In the genomic region with DNA sequence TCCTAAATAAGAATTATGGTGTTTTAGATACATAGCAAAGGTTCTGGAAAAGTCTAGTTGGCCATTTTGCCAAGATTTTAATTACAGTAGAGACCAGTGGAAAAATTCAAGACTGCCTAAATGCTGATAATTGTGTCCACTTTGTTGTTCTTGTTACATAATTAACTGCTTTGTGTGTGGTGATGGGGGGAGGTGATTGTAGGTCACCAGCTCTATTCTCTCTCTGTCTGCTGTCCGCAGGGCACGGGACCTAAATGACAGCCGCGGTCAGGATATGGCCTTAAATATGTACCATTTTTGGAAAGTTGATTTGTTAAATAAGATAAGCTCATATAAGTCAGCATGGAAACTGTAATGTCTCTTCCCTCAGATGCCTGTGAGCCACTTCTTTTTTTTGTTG, we compare ENCODE assay signal across 9 mouse cellular contexts. TPM values are rescaled to one million over a fixed set of nuclear protein-coding genes. Genes with fewer than 3 reads are reported as not detected.
DNase-seq lines count a peak whose midpoint lies in the region; ATAC-seq lines count a peak whose summit lies in the region.
"Had no signal": no experiment of that assay in that cellular context is flagged by ENCODE, and none has a peak within 500 bp of the region (broad histone marks: within the 10 kb centered on the region; RNA-seq: fewer than 3 reads in every experiment).

No protein-coding gene starts in this region.

- H3K27me3 ChIP-seq in megakaryocyte, embryonic 14.5 days (replicated peaks) = no peaks in the 10 kb centered on the region
- no peaks in the 10 kb centered on the region for H3K27me3 ChIP-seq in forebrain, embryonic 12.5 days
- H3K27me3 ChIP-seq in limb, embryonic 13.5 days = no peaks in the 10 kb centered on the region
- H3K27me3 ChIP-seq in stomach, embryonic 15.5 days (replicated peaks) = no peaks in the 10 kb centered on the region

- 57% methylated on average over 4 of the region's 4 CpGs for WGBS in forebrain, embryonic 12.5 days
- 89% methylated on average over 4 of the region's 4 CpGs for WGBS in limb, embryonic 13.5 days
- WGBS in stomach, embryonic 15.5 days = 75% methylated on average over 4 of the region's 4 CpGs

- H3K9me3 ChIP-seq in megakaryocyte, embryonic 14.5 days = no peaks in the 10 kb centered on the region
- no peaks in the 10 kb centered on the region for H3K9me3 ChIP-seq in forebrain, embryonic 12.5 days
- H3K9me3 ChIP-seq in limb, embryonic 13.5 days = no peaks in the 10 kb centered on the region
- no peaks in the 10 kb centered on the region for H3K9me3 ChIP-seq in stomach, embryonic 15.5 days

- H3K4me1 ChIP-seq in megakaryocyte, embryonic 14.5 days = peaks cover 62% of the 10 kb centered on the region
- H3K4me1 ChIP-seq in forebrain, embryonic 12.5 days = peaks cover 40% of the 10 kb centered on the region
- H3K4me1 ChIP-seq in limb, embryonic 13.5 days = peaks cover 40% of the 10 kb centered on the region
- peaks cover 5% of the 10 kb centered on the region; the same call in 1 of the 2 replicates for H3K4me1 ChIP-seq in stomach, embryonic 15.5 days

- no peak for DNase-seq in urinary bladder, postnatal 25 days (ENCODE audit: low spot score)
- DNase-seq in spleen, postnatal 36 days (ENCODE audit: low spot score in 2 of 2) = no peak
- DNase-seq: cerebellum, adult 8-10 months; gastrocnemius, postnatal 10 days had no signal

- ATAC-seq in megakaryocyte, adult 5-6 weeks (ENCODE audit: poor library complexity, severe bottlenecking) = no peak
- ATAC-seq in forebrain, embryonic 12.5 days (ENCODE audit: low FRiP score) = no peak
- ATAC-seq in limb, embryonic 13.5 days (ENCODE audit: low FRiP score, low read depth) = no peak
- no peak for ATAC-seq in stomach, embryonic 15.5 days (ENCODE audit: insufficient read depth, low FRiP score, low read depth)

- no peak overlapping the region for H3K27ac ChIP-seq in forebrain, embryonic 12.5 days
- H3K27ac ChIP-seq in limb, embryonic 13.5 days = no peak overlapping the region
- no peak overlapping the region for H3K27ac ChIP-seq in stomach, embryonic 15.5 days

- H3K4me3 ChIP-seq in megakaryocyte, embryonic 14.5 days (replicated peaks) = peak overlapping the region; percentile 65
- no peak overlapping the region for H3K4me3 ChIP-seq in forebrain, embryonic 12.5 days (replicated peaks)
- no peak overlapping the region; the same call in 1 of the 2 replicates for H3K4me3 ChIP-seq in limb, embryonic 13.5 days
- H3K4me3 ChIP-seq in stomach, embryonic 15.5 days (replicated peaks) = no peak overlapping the region

- peaks cover 18% of the 10 kb centered on the region for H3K36me3 ChIP-seq in megakaryocyte, embryonic 14.5 days (replicated peaks; ENCODE audit: low read length)
- peaks cover 14% of the 10 kb centered on the region for H3K36me3 ChIP-seq in forebrain, embryonic 12.5 days (replicated peaks)
- peaks cover 17% of the 10 kb centered on the region for H3K36me3 ChIP-seq in limb, embryonic 13.5 days
- H3K36me3 ChIP-seq in stomach, embryonic 15.5 days = no peaks in the 10 kb centered on the region

- peak overlapping the region; percentile 84 for H3K4me2 ChIP-seq in forebrain, embryonic 12.5 days
- peak overlapping the region; percentile 75 for H3K4me2 ChIP-seq in limb, embryonic 13.5 days (replicated peaks)
- peak overlapping the region; percentile 81; the same call in 1 of the 2 replicates for H3K4me2 ChIP-seq in stomach, embryonic 15.5 days

- no peak overlapping the region for H3K9ac ChIP-seq in forebrain, embryonic 12.5 days
- H3K9ac ChIP-seq in limb, embryonic 13.5 days = no peak overlapping the region
- H3K9ac ChIP-seq in stomach, embryonic 15.5 days = no peak overlapping the region

RNA-seq across cellular contexts. Expression of a gene that starts 1.5 kb away (rescaled TPM):
- 17.0 and 25.2 TPM in 2 replicates for polyA plus RNA-seq in megakaryocyte, embryonic 14.5 days (2012; ENCODE audit: insufficient read depth, low replicate concordance)
- 32.5 and 35.1 TPM in 2 replicates for total RNA-seq in megakaryocyte, adult 5-6 weeks (2015)
- 35.4 and 36.5 TPM in 2 replicates for total RNA-seq in megakaryocyte, adult 5-6 weeks (2017)
- 43.8 and 45.0 TPM in 2 replicates for polyA plus RNA-seq in forebrain, embryonic 12.5 days (2016; fragmentation: Nextera tagmentation; extraction: Ambion mirVana)
- 49.0 and 49.8 TPM in 2 replicates for polyA plus RNA-seq in limb, embryonic 13.5 days (2015; fragmentation: Nextera tagmentation; extraction: Ambion mirVana)
- polyA plus RNA-seq in stomach, embryonic 15.5 days (2015; fragmentation: Nextera tagmentation; extraction: Ambion mirVana) = 41.2 and 46.2 TPM in 2 replicates

RNA-seq across cellular contexts. Expression of a gene that starts 1.8 kb away (rescaled TPM):
- polyA plus RNA-seq in megakaryocyte, embryonic 14.5 days (2012; ENCODE audit: insufficient read depth, low replicate concordance) = 52.5 and 67.8 TPM in 2 replicates
- 196 and 214 TPM in 2 replicates for total RNA-seq in megakaryocyte, adult 5-6 weeks (2015)
- 356 and 360 TPM in 2 replicates for total RNA-seq in megakaryocyte, adult 5-6 weeks (2017)
- polyA plus RNA-seq in forebrain, embryonic 12.5 days (2016; fragmentation: Nextera tagmentation; extraction: Ambion mirVana) = 284 and 293 TPM in 2 replicates
- polyA plus RNA-seq in limb, embryonic 13.5 days (2015; fragmentation: Nextera tagmentation; extraction: Ambion mirVana) = 218 and 231 TPM in 2 replicates
- 136 and 149 TPM in 2 replicates for polyA plus RNA-seq in stomach, embryonic 15.5 days (2015; fragmentation: Nextera tagmentation; extraction: Ambion mirVana)
